Mouse (Mus musculus): ENCODE measurements around the gene Chodl.

GRCm38 (mm10) chr16:78922644-78923043, 8.1 kb upstream of the Chodl start:
- TF ChIP-seq TAL1 (IDR thresholded peaks at IDR 0.05; ENCODE audit: low read length) = no peak
- no peak for TF ChIP-seq GATA1 (IDR thresholded peaks at IDR 0.05; ENCODE audit: low read length)

All from erythroblast, embryonic 14.5 days (primary cell).